Mouse (Mus musculus) liver, postnatal 0 days (tissue): ENCODE results near the gene Nrxn1.

Experiments used
- CTCF ChIP-seq: sonication (generic); IDR thresholded peaks from 2 replicates; pipeline ENCODE4 v1.5.1; 2016; ENCODE audit warnings: antibody characterized with exemption, low read depth
- EP300 ChIP-seq: IDR thresholded peaks from 2 replicates; pipeline ENCODE4 v1.6.1; 2016; ENCODE audit warnings: antibody characterized with exemption, low read depth, mild to moderate bottlenecking

DNA sequence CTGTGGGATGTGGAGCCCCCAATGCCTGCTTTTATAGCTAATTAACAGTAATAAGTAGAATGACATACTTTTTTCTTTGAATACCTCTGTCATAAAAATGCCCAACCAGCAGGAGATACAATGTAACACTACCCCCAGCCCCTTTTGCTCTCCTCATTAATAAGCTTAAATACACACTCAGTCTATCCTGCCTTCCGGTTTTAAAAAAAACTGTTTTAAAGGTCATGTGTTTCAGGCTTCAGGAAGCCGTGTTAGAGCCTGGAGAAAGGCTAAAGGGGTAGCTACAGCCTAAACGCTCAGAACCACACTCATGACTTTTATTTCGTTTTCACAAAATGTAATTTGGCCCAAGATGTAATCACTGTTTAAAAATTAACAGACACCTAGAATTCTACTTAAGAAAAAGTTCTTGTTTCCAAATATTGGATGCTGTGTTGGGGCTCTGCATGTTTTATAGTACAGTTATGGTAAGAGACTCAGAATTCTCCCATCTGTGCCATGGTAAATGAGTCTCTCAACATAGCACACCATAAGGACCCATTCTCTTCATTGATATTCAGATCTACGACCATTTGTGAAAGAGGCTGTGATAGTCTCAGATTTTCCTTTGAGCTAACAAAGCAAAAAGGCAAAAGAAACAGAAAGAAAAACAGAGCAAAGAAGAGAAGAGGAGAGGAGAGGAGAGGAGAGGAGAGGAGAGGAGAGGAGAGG is 743.3 kb downstream of the Nrxn1 start:
- no peak for TF ChIP-seq CTCF
- TF ChIP-seq EP300: no peak
